15 mouse cellular contexts compared by ENCODE assay signal in genomic region chr17:47318972-47319625, GRCm38 (mm10).
"Had no signal": no experiment of that assay in that cellular context is flagged by ENCODE, and none has a peak within 500 bp of the region (broad histone marks: within the 10 kb centered on the region; RNA-seq: fewer than 3 reads in every experiment).

No protein-coding gene starts in this region.

- H3K9me3 ChIP-seq: intestine, embryonic 15.5 days; limb, embryonic 15.5 days; liver, embryonic 15.5 days; megakaryocyte, embryonic 14.5 days; neural tube, embryonic 15.5 days had no signal

- DNase-seq: kidney, adult 8-10 months; kidney, postnatal 25 days; layer of hippocampus, adult 9-11 months; layer of hippocampus, postnatal 36 days; lung, embryonic 14.5 days; lung, postnatal 10 days; lung, postnatal 4 days; right cerebral cortex, adult 18-20 months; right cerebral cortex, postnatal 25 days had no signal

- ATAC-seq: intestine, embryonic 15.5 days had no signal

- H3K27ac ChIP-seq: intestine, embryonic 15.5 days; limb, embryonic 15.5 days; liver, embryonic 15.5 days; neural tube, embryonic 15.5 days had no signal

- H3K27me3 ChIP-seq: intestine, embryonic 15.5 days; limb, embryonic 15.5 days; liver, embryonic 15.5 days; neural tube, embryonic 15.5 days had no signal

- H3K4me1 ChIP-seq: intestine, embryonic 15.5 days; limb, embryonic 15.5 days; neural tube, embryonic 15.5 days had no signal

- H3K9ac ChIP-seq: intestine, embryonic 15.5 days; limb, embryonic 15.5 days; liver, embryonic 15.5 days; lung, embryonic 14.5 days; neural tube, embryonic 15.5 days had no signal

- H3K4me2 ChIP-seq: intestine, embryonic 15.5 days; limb, embryonic 15.5 days; liver, embryonic 15.5 days; lung, embryonic 14.5 days; neural tube, embryonic 15.5 days had no signal

- H3K4me3 ChIP-seq: intestine, embryonic 15.5 days; limb, embryonic 15.5 days; liver, embryonic 15.5 days; megakaryocyte, embryonic 14.5 days; myocyte; neural tube, embryonic 15.5 days had no signal

- H3K36me3 ChIP-seq: liver, embryonic 15.5 days had no signal
